Mouse (Mus musculus) liver, embryonic 11.5 days (tissue): ENCODE data around the gene Cluh. TPM values are rescaled to one million over a fixed set of nuclear protein-coding genes. Genes with fewer than 3 reads are reported as not detected.

ENCODE experiments used
- ATAC-seq: fragments of 200-750 bp; cut with Nextera tagmentation; replicated peaks from 2 replicates; pipeline ENCODE4 v1.8.0; 2017; ENCODE audit warnings: moderate number of reproducible peaks, mild to moderate bottlenecking, moderate TSS enrichment, moderate library complexity; ENCODE audit not compliant: low FRiP score
- DNase-seq: peaks from one replicate; pipeline ENCODE4 v3.0.0-alpha.2; 2017; ENCODE audit warnings: low spot score
- H3K27ac ChIP-seq: fragments of 300-500 bp; sonication (generic); 2 replicates; pipeline ENCODE4 v1.5.1; 2014; ENCODE audit warnings: mild to moderate bottlenecking, low read depth, low read length, control low read depth
- H3K27me3 ChIP-seq: fragments of 300-500 bp; sonication (generic); replicated peaks from 2 replicates; pipeline ENCODE4 v1.6.1; 2014; ENCODE audit warnings: low read length, mixed read lengths; ENCODE audit not compliant: control insufficient read depth, insufficient read depth
- H3K36me3 ChIP-seq: fragments of 300-500 bp; sonication (generic); 2 replicates; pipeline ENCODE4 v1.6.1; 2014; ENCODE audit warnings: mild to moderate bottlenecking, low read length, moderate library complexity, mixed read lengths; ENCODE audit not compliant: control insufficient read depth, insufficient read depth
- H3K4me1 ChIP-seq: fragments of 300-500 bp; sonication (generic); replicated peaks from 2 replicates; pipeline ENCODE4 v1.6.1; 2014; ENCODE audit warnings: low read length, mixed read lengths; ENCODE audit not compliant: control insufficient read depth, insufficient read depth
- H3K4me2 ChIP-seq: fragments of 300-500 bp; sonication (generic); 2 replicates; pipeline ENCODE4 v1.6.1; 2014; ENCODE audit warnings: mild to moderate bottlenecking, control low read depth, moderate library complexity
- H3K4me3 ChIP-seq: fragments of 300-500 bp; sonication (generic); 2 replicates; pipeline ENCODE4 v1.5.1; 2014; ENCODE audit warnings: low read depth, low read length, control low read depth
- H3K9ac ChIP-seq: fragments of 300-500 bp; sonication (generic); 2 replicates; pipeline ENCODE4 v1.6.1; 2014; ENCODE audit warnings: low read depth, low read length, control low read depth
- H3K9me3 ChIP-seq: fragments of 300-500 bp; sonication (generic); 2 replicates; pipeline ENCODE4 v1.6.1; 2016; ENCODE audit warnings: low read length, inconsistent platforms, mixed read lengths; ENCODE audit not compliant: control insufficient read depth
- WGBS: fragments of 180-500 bp; shearing (Covaris S2); extraction: QIAGEN DNeasy Blood & Tissue Kit; methylation state at CpG from one replicate; pipeline ENCODE4 v1.1.7; 2014; 5-methylcytosine and 5-hydroxymethylcytosine counted together
- polyA plus RNA-seq: library from polyadenylated mRNA; unstranded; fragments of >200 nt; fragmentation: Nextera tagmentation; extraction: Ambion mirVana; gene quantifications from 2 replicates; pipeline ENCODE4 v1.2.1, GENCODE M21; 2014

Gene Cluh
- 60.9 and 61.4 TPM in 2 replicates for polyA plus RNA-seq

DNA sequence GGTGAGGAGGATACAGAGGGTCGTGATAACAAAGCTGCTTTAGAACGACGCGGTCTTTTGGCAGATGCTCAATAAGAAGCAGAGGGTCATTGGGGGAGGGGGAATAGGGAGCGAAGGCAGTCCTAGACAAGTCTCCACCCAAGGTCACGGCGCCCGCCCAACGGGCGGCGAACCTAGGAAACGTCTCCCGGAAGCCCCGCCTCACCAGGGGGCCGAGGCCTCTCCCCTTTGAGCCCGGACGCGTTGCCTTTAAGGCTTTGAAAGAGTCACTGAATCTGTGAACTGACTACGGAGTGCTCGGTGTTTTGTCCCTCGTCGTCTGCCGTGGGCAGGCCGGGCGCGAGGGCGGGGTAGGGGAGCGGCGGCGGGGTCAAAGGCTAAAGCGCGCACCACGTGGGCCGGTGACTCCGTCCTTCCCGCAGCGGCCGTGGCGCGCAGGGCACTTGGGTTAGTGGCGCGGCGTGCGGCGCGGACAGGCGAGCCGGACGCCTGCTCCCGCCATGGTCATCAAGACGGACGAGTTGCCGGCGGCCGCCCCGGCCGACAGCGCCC is at the start of gene Cluh:
Cluh (plus strand) TSS at position 401 of the 552 bp plus-strand sequence.
- Histone ChIP-seq H3K27me3 (no peaks in the 10 kb centered on the region), H3K9me3 (no peaks in the 10 kb centered on the region), H3K36me3 (peaks cover 9% of the 10 kb centered on the region), H3K4me2 (peak within 1 kb of the TSS; percentile 57), H3K9ac (peak within 1 kb of the TSS; percentile 95), H3K4me3 (peak within 1 kb of the TSS; percentile 99), H3K27ac (peak within 1 kb of the TSS; percentile 90), H3K4me1 (peaks cover 36% of the 10 kb centered on the region)
- ATAC-seq: peak; percentile 91
- DNase-seq: peak; percentile 97
- under 1% methylated on average over 58 of the region's 58 CpGs for WGBS

DNA sequence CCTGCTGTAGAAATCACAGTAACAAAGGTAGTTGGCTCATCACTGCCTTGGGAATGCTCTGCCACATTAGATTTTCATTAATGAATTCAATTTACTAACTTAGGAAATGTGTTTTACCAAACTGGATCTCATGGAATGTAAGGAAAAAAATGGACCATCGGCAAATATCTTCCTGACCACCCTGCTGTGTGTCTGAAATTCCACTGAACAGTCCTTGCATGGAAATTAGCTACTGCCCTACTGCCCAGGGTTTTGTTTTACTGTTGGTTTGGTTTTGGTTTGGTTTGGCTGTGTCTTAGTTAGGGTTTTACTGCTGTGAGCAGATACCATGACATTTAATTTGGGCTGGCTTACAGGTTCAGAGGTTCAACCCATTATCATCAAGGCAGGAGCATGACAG is 47.0 kb upstream of the Cluh start:
- WGBS: 84% methylated on average over 1 of the region's 1 CpGs
- Histone ChIP-seq H3K27me3 (peaks cover 2% of the 10 kb centered on the region; the same call in 1 of the 2 replicates), H3K4me3 (no peak overlapping the region), H3K9me3 (no peaks in the 10 kb centered on the region), H3K9ac (no peak overlapping the region), H3K27ac (no peak overlapping the region), H3K4me1 (no peaks in the 10 kb centered on the region), H3K4me2 (no peak overlapping the region), H3K36me3 (no peaks in the 10 kb centered on the region)
- DNase-seq: no peak
- no peak for ATAC-seq

DNA sequence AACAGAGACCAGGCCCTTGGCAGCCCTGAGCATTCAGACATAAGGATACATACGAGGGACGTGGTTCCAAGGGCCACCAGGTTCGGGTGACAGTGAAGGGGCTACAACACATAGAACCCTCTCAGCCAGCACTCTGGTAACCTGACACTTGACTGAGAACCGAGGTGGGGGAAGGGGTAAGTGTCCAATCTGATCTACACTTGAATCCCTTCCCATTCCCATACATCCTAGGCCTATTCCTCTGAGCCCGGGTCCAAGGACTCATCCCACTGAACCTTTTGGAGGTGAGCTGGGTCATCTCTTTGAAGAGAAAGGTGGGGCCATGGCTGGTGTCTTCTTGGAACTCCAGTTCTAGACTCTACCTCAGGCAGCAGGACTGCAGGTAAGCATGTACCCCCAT is 39.2 kb upstream of the Cluh start:
- Histone ChIP-seq H3K4me2 (peak overlapping the region; percentile 69), H3K27ac (no peak overlapping the region), H3K9ac (no peak overlapping the region), H3K4me1 (no peaks in the 10 kb centered on the region; the same call in 1 of the 2 replicates), H3K4me3 (peak overlapping the region; percentile 44; the same call in 1 of the 2 replicates), H3K27me3 (peaks cover 45% of the 10 kb centered on the region), H3K36me3 (no peaks in the 10 kb centered on the region), H3K9me3 (no peaks in the 10 kb centered on the region)
- no peak for ATAC-seq
- 34% methylated on average over 5 of the region's 5 CpGs for WGBS
- no peak for DNase-seq

DNA sequence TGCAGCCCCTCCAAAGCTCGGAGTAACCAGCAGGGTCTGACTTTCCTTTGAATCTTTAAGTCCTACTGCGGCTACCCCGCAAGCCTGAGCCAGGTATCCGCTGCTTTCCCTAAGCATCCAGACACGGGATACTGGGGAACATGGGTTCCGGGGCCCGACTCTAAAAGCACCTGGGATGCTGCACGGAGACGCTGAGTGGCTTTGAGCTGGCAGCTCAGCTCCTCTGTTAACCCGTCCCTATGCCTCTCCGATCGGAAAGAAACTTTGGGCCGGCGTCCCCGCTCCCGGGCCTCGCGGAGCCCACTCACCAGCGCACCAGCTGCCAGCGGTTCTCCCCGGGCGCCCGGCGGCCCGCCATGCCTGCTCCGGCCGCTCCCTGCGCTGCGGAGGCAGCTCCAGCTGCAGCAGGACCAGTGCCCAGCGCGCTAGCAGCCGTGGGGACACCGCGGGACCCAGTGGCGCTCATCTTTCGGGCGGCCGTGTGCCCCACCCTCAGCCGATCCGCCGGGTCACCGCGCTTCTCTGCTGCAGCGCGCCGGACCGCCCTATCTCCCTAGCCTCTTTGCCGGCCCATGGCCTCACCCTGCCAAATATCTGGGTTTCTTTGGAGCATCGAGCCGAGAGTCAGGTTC is 38.6 kb upstream of the Cluh start, which contains the start of gene Rap1gap2:
Rap1gap2 (minus strand) TSS at position 371 of the 632 bp plus-strand sequence.
- Histone ChIP-seq H3K9ac (0 out of 2 replicates have a peak within 1 kb of the TSS, but pooled peaks have one; percentile 18), H3K4me1 (no peaks in the 10 kb centered on the region; the same call in 1 of the 2 replicates), H3K9me3 (no peaks in the 10 kb centered on the region), H3K4me2 (peak within 1 kb of the TSS; percentile 69), H3K27me3 (peaks cover 50% of the 10 kb centered on the region), H3K36me3 (no peaks in the 10 kb centered on the region), H3K27ac (no peak within 1 kb of the TSS), H3K4me3 (peak within 1 kb of the TSS; percentile 44)
- ATAC-seq (0 out of 2 replicates have a peak, but pooled peaks have one; percentile 36), DNase-seq (peak; percentile 38)
- 3% methylated on average over 50 of the region's 50 CpGs for whole genome bisulfite sequencing

DNA sequence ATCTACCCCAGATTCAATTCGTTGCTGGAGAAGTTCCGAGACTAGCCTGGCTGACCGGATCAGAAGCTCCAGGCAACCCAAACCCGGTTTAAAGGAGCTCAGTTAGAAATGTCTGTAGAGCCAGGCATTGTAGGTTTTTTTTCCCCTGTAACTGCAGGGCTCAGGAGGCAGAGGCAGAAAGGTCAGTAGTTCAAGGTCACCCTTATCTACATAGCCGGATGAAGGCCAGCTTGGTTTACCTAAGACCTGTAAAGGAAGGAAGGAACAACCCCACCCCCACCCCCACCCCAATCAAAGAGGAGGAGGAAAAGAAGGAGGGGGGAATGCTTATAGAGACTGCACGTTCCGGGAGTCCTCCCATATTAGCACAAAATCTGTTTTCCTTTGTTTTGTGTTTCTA is 37.9 kb upstream of the Cluh start:
- H3K27ac ChIP-seq: no peak overlapping the region
- no peaks in the 10 kb centered on the region; the same call in 1 of the 2 replicates for H3K4me1 ChIP-seq
- DNase-seq (no peak), ATAC-seq (no peak)
- no peak overlapping the region for H3K9ac ChIP-seq
- WGBS: 20% methylated on average over 7 of the region's 7 CpGs
- H3K27me3 ChIP-seq: peaks cover 54% of the 10 kb centered on the region
- H3K9me3 ChIP-seq: no peaks in the 10 kb centered on the region
- H3K36me3 ChIP-seq: no peaks in the 10 kb centered on the region
- H3K4me2 ChIP-seq: peak overlapping the region; percentile 69
- no peak overlapping the region for H3K4me3 ChIP-seq

DNA sequence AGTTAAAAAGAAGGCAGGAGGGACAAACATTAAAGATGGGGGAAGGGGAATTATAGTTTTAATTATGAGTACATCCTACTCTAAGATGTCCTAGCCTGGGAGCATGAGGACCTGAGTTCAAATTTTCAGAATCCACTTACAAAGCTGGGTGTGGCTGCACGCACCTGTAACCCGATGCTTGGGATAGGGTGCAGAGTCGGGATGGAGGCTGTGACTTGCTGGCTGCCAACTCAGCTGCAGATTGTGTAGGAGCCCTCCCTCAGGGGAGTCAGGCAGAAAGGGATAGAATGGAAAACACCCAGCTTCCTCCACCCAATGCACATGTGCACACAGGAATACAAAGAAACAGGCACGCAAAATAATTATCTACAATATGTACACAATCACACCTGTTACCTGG is 35.9 kb upstream of the Cluh start:
- no peaks in the 10 kb centered on the region for H3K36me3 ChIP-seq
- no peak overlapping the region for H3K4me3 ChIP-seq
- H3K9me3 ChIP-seq: no peaks in the 10 kb centered on the region
- H3K27me3 ChIP-seq: peaks cover 61% of the 10 kb centered on the region
- H3K27ac ChIP-seq: no peak overlapping the region
- no peak overlapping the region for H3K9ac ChIP-seq
- H3K4me2 ChIP-seq: no peak overlapping the region
- H3K4me1 ChIP-seq: no peaks in the 10 kb centered on the region; the same call in 1 of the 2 replicates
- DNase-seq: no peak
- ATAC-seq: no peak
- WGBS: 62% methylated on average over 4 of the region's 4 CpGs

DNA sequence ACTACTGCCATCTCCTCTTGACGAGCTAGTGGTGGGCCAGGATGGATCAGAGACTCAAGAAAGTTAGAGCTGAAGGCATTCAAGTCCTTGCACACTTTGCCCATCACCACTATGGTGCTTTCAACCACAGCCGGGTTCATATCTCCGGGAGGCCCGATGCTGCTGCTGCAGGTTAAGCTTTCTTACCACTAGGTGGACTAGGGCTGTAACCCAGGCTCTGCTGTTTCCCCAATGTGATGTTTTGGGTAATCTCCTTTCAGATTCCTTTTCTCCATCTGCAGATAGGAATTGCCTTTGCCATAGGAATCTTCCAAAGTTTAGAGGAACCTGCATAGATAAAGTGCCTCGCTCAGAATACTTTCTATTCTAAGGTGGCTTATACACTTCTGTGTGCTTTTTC is 33.7 kb upstream of the Cluh start:
- H3K36me3 ChIP-seq: no peaks in the 10 kb centered on the region
- H3K4me1 ChIP-seq: peaks cover 6% of the 10 kb centered on the region
- DNase-seq: no peak
- no peak overlapping the region for H3K4me2 ChIP-seq
- H3K27ac ChIP-seq: no peak overlapping the region
- H3K27me3 ChIP-seq: peaks cover 51% of the 10 kb centered on the region
- H3K4me3 ChIP-seq: no peak overlapping the region
- no peak overlapping the region for H3K9ac ChIP-seq
- no peaks in the 10 kb centered on the region for H3K9me3 ChIP-seq
- ATAC-seq: no peak
- WGBS: 44% methylated on average over 5 of the region's 5 CpGs

DNA sequence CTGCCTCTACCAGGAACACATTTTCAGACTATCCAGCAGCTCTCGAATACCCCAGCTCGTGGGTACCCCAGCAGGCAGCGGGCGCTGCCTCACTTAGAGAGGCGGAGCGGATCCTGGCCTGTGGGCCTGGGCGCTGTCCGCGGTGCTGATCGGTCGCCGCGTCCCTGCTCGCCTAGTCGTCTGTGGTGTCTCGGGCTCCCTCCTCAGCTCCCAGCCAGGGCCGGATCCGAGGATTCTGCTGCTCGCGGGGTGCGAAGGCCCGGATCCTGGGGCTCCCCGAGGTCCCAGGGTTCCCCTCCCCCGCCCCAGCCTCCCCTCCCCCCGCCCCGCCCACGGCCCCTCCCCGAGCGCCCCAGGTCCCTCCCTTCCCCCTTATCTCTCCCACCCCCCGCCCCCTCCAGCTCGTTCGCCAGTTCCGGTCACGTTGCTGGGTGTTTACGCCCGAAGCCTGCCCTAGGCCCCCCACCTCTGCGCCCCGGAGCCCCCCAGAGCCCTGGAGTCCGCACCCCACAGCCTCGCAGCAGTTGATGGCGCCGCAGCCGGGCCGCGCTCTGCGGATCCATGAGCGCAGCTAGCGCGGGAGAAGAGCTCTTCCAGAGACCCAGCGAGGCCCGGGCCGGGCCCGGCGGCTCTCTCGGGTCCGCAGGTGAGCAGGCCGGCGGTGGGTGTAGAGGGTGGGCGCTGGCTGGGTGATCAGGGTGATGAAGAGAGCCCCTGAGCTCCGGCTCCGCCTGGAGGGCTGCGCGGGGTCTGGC is 29.9 kb upstream of the Cluh start, which contains the start of gene Ccdc92b:
Ccdc92b (plus strand) TSS at position 405 of the 755 bp plus-strand sequence.
- peaks cover 32% of the 10 kb centered on the region for H3K4me1 ChIP-seq
- H3K9ac ChIP-seq: peak within 1 kb of the TSS; percentile 77
- WGBS: under 1% methylated on average over 54 of the region's 63 CpGs
- peak within 1 kb of the TSS; percentile 76 for H3K4me3 ChIP-seq
- H3K4me2 ChIP-seq: peak within 1 kb of the TSS; percentile 96
- H3K27ac ChIP-seq: peak within 1 kb of the TSS; percentile 62; the same call in 1 of the 2 replicates
- no peaks in the 10 kb centered on the region for H3K9me3 ChIP-seq
- peaks cover 29% of the 10 kb centered on the region for H3K27me3 ChIP-seq
- no peaks in the 10 kb centered on the region for H3K36me3 ChIP-seq
- peak; percentile 91 for DNase-seq
- peak; percentile 73 for ATAC-seq
